In genomic region chr4:82593681-82594666, GRCm38 (mm10) we compare ENCODE assay signal across 21 mouse cellular contexts.
DNase-seq lines count a peak whose midpoint lies in the region; ATAC-seq and TF ChIP-seq lines count a peak whose summit lies in the region.
"Had no signal": no experiment of that assay in that cellular context is flagged by ENCODE, and none has a peak within 500 bp of the region (broad histone marks: within the 10 kb centered on the region; RNA-seq: fewer than 3 reads in every experiment).

No protein-coding gene starts in this region.

- no peak for TF ChIP-seq POLR2A in heart, adult 2 months (IDR thresholded peaks at IDR 0.05; ENCODE audit: insufficient read depth, low read depth, low read length)

- no peak for ATAC-seq in embryonic facial prominence, embryonic 14.5 days (ENCODE audit: low read depth)
- ATAC-seq in heart, embryonic 15.5 days (replicated peaks; ENCODE audit: insufficient number of reproducible peaks, insufficient read depth, low FRiP score, low read depth) = no peak

- 62% methylated on average over 10 of the region's 10 CpGs for WGBS in embryonic facial prominence, embryonic 14.5 days
- WGBS in embryonic facial prominence, embryonic 10.5 days = 82% methylated on average over 10 of the region's 10 CpGs
- WGBS in heart, embryonic 15.5 days = 38% methylated on average over 10 of the region's 10 CpGs
- 50% methylated on average over 10 of the region's 10 CpGs for WGBS in heart, adult 2 months
- WGBS in large intestine, adult 2 months = 40% methylated on average over 10 of the region's 10 CpGs

- no peaks in the 10 kb centered on the region for H3K36me3 ChIP-seq in embryonic facial prominence, embryonic 14.5 days (ENCODE audit: control insufficient read depth, insufficient read depth, low read length)
- no peaks in the 10 kb centered on the region for H3K36me3 ChIP-seq in embryonic facial prominence, embryonic 10.5 days (replicated peaks)
- H3K36me3 ChIP-seq in heart, embryonic 15.5 days = no peaks in the 10 kb centered on the region
- H3K36me3 ChIP-seq in heart, adult 2 months (ENCODE audit: control insufficient read depth, insufficient read depth, low read length) = no peaks in the 10 kb centered on the region
- H3K36me3 ChIP-seq: hindbrain, embryonic 15.5 days; limb, embryonic 13.5 days; liver, embryonic 13.5 days; midbrain, embryonic 10.5 days had no signal

- peak; percentile 44 for DNase-seq in embryonic facial prominence, embryonic 14.5 days (ENCODE audit: low spot score)
- DNase-seq in embryonic facial prominence, embryonic 10.5 days (ENCODE audit: low spot score) = no peak
- no peak for DNase-seq in heart, adult 2 months
- peak; percentile 54 for DNase-seq in NIH3T3 (ENCODE audit: low read depth)
- peak; percentile 28 for DNase-seq in large intestine, adult 2 months (ENCODE audit: low read depth, low spot score)
- no peak for DNase-seq in cerebellum, postnatal 25 days
- no peak for DNase-seq in left cerebral cortex, adult 8-10 months (ENCODE audit: low spot score in 2 of 2)
- DNase-seq: cerebellum, adult 18-20 months; gastrocnemius, postnatal 36 days; kidney, adult 18-20 months; kidney, postnatal 25 days; liver, embryonic 13.5 days; lung, embryonic 14.5 days; right cerebral cortex, postnatal 4 days; thymus, postnatal 4 days had no signal

- no peak for TF ChIP-seq CTCF in heart, adult 2 months (IDR thresholded peaks at IDR 0.05)

- intact Hi-C loops in heart, adult 2 months (cut with DNase I) = no loop called here

- H3K79me2 ChIP-seq in heart, adult 2 months (replicated peaks; ENCODE audit: control insufficient read depth, insufficient read depth, low read length) = no peaks in the 10 kb centered on the region

- H3K4me1 ChIP-seq in embryonic facial prominence, embryonic 14.5 days (ENCODE audit: control insufficient read depth, insufficient read depth, low read length) = peaks cover 15% of the 10 kb centered on the region
- H3K4me1 ChIP-seq in embryonic facial prominence, embryonic 10.5 days = peaks cover 22% of the 10 kb centered on the region
- H3K4me1 ChIP-seq in heart, embryonic 15.5 days (replicated peaks) = peaks cover 40% of the 10 kb centered on the region
- H3K4me1 ChIP-seq in heart, adult 2 months (ENCODE audit: control insufficient read depth, insufficient read depth, low read length) = no peaks in the 10 kb centered on the region
- H3K4me1 ChIP-seq: liver, embryonic 13.5 days had no signal

- no peak overlapping the region; the same call in 1 of the 2 replicates for H3K27ac ChIP-seq in embryonic facial prominence, embryonic 14.5 days (replicated peaks; ENCODE audit: low read depth, low read length)
- H3K27ac ChIP-seq in embryonic facial prominence, embryonic 10.5 days (replicated peaks) = no peak overlapping the region
- H3K27ac ChIP-seq in heart, embryonic 15.5 days = peak overlapping the region; percentile 4; the same call in 1 of the 2 replicates
- no peak overlapping the region for H3K27ac ChIP-seq in heart, adult 2 months
- H3K27ac ChIP-seq: limb, embryonic 13.5 days; liver, embryonic 13.5 days; macrophage; midbrain, embryonic 10.5 days had no signal

- H3K9me3 ChIP-seq in embryonic facial prominence, embryonic 14.5 days (ENCODE audit: control insufficient read depth, low read length) = no peaks in the 10 kb centered on the region
- no peaks in the 10 kb centered on the region for H3K9me3 ChIP-seq in embryonic facial prominence, embryonic 10.5 days
- H3K9me3 ChIP-seq in heart, embryonic 15.5 days (replicated peaks) = no peaks in the 10 kb centered on the region
- H3K9me3 ChIP-seq: hindbrain, embryonic 15.5 days; limb, embryonic 13.5 days; liver, embryonic 13.5 days; midbrain, embryonic 10.5 days had no signal

- H3K27me3 ChIP-seq in embryonic facial prominence, embryonic 14.5 days (replicated peaks; ENCODE audit: control insufficient read depth, insufficient read depth, low read length) = no peaks in the 10 kb centered on the region
- H3K27me3 ChIP-seq in embryonic facial prominence, embryonic 10.5 days (replicated peaks; ENCODE audit: low read depth, poor library complexity, severe bottlenecking) = no peaks in the 10 kb centered on the region
- no peaks in the 10 kb centered on the region for H3K27me3 ChIP-seq in heart, embryonic 15.5 days
- no peaks in the 10 kb centered on the region for H3K27me3 ChIP-seq in heart, adult 2 months (ENCODE audit: control insufficient read depth, insufficient read depth, low read length)
- H3K27me3 ChIP-seq: hindbrain, embryonic 15.5 days; limb, embryonic 13.5 days; liver, embryonic 13.5 days had no signal

- no peak for TF ChIP-seq EP300 in heart, adult 2 months (IDR thresholded peaks at IDR 0.05; ENCODE audit: insufficient read depth, low read depth, low read length)

- H3K4me2 ChIP-seq in embryonic facial prominence, embryonic 14.5 days (ENCODE audit: low read depth, low read length) = no peak overlapping the region
- H3K4me2 ChIP-seq in heart, embryonic 15.5 days = no peak overlapping the region
- H3K4me2 ChIP-seq: hindbrain, embryonic 15.5 days; limb, embryonic 13.5 days; liver, embryonic 13.5 days; lung, embryonic 14.5 days had no signal

- no peak overlapping the region for H3K9ac ChIP-seq in embryonic facial prominence, embryonic 14.5 days (ENCODE audit: low read depth, low read length)
- no peak overlapping the region for H3K9ac ChIP-seq in heart, embryonic 15.5 days
- H3K9ac ChIP-seq in heart, adult 2 months (ENCODE audit: low read depth, low read length) = no peak overlapping the region
- H3K9ac ChIP-seq: hindbrain, embryonic 15.5 days; limb, embryonic 13.5 days; liver, embryonic 13.5 days; lung, embryonic 14.5 days had no signal

- H3K4me3 ChIP-seq in embryonic facial prominence, embryonic 14.5 days (ENCODE audit: low read depth, low read length) = no peak overlapping the region
- H3K4me3 ChIP-seq in embryonic facial prominence, embryonic 10.5 days = no peak overlapping the region
- no peak overlapping the region for H3K4me3 ChIP-seq in heart, embryonic 15.5 days
- H3K4me3 ChIP-seq in heart, adult 2 months = no peak overlapping the region
- H3K4me3 ChIP-seq: erythroblast, embryonic 14.5 days; hindbrain, embryonic 15.5 days; limb, embryonic 13.5 days; liver, embryonic 13.5 days; midbrain, embryonic 10.5 days had no signal

Comparison
In these comparisons a context has a peak if more than half of its experiments do, and no peak if none do; other contexts are left out.
1. DNase-seq: peak in embryonic facial prominence, embryonic 14.5 days (single experiment), NIH3T3 (single experiment) and large intestine, adult 2 months (single experiment); none in embryonic facial prominence, embryonic 10.5 days (single experiment), heart, adult 2 months (0 of 2), cerebellum, postnatal 25 days (0 of 2) and left cerebral cortex, adult 8-10 months (0 of 2).